Mouse (Mus musculus) cerebellum, postnatal 36 days (tissue): ENCODE data around the gene Ppp4r1.

Source experiments
- DNase-seq, 2 experiments: peaks; one replicate each; pipeline ENCODE4 v3.0.0; 2021 to 2022; ENCODE audit warnings: mixed read lengths in 2 of 2

The Ppp4r1 gene

DNA sequence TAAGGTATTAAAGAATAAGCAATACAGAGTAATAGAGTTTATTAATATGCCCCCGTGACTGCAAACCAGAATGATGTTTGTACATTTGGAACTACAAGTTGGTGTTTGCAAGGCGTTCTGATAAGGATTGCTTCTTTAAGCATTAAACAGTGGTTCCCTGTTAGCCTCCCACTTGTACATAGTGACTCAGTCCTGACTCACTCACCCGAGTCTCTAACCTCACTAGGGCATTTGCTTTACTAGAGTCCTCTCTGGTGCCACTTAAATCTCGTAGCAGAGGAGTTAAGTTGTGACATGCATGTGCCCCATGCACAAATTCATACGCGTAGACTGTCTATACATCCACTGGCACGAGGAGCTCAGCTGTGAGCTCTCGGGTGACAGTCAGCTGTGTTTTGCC, 31.4 kb downstream of the Ppp4r1 start:
- no peak for DNase-seq

DNA sequence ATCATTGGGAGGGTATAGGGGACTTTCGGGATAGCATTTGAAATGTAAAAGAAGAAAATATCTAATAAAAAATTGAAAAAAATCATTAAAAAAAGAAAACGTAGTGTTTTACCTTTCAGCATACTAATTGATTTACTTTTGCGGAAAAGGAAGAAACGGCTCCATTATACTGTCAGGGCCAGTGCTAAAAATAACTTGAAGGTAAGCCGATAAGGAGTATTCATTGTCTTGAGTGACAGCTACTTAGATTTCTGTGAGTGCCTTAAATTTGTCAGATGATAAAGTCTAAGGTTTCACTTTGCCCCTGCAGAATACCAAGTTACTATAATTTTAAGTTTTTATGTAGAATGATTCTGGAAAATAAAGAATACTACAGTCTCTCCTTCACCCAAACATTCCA, 37.8 kb downstream of the Ppp4r1 start:
- DNase-seq: no peak

GRCm38 (mm10) chr17:65822423-65822822, 40.0 kb downstream of the Ppp4r1 start:
- no peak for DNase-seq

- DNase-seq: no peak
Observed at GRCm38 (mm10) chr17:65824246-65824645, 41.9 kb downstream of the Ppp4r1 start.

- no peak for DNase-seq
Observed at GRCm38 (mm10) chr17:65826257-65826656, 43.9 kb downstream of the Ppp4r1 start.

DNA sequence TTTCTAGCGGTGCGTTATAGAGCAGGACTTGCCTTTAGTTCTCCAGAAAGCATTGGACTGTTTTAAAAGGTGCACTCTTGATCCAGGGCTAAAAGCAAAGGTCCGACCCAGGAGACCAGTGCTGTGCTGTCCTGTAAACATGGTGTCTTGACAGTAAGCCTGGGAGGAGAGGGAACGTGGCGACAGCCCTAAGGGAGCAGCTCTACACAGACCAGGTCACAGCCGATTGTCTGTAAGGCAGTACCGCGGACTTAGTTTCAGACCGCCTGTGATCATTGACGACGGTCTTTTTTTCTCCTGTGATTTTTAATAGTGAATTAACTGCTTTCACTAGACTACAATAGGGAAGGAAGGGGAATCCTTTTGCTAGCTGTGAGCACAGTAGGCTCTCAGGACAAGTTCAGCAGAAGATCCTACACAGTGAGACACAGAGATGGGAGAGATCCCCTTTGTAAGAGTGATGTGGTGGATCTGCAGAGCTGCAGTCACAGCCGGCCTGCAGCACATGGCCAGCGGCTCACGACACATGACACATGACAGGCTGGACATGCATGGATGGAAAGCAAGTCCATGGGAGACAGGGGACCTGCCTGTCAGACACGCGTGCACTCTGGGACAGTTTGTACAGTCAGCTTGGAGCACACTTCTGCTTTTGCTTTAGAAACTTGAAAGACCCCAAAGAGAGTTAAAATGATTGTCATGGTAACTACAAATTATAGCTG, 44.9 kb downstream of the Ppp4r1 start:
- DNase-seq: no peak

- no peak for DNase-seq
Observed at GRCm38 (mm10) chr17:65827904-65828303, 45.5 kb downstream of the Ppp4r1 start.

DNA sequence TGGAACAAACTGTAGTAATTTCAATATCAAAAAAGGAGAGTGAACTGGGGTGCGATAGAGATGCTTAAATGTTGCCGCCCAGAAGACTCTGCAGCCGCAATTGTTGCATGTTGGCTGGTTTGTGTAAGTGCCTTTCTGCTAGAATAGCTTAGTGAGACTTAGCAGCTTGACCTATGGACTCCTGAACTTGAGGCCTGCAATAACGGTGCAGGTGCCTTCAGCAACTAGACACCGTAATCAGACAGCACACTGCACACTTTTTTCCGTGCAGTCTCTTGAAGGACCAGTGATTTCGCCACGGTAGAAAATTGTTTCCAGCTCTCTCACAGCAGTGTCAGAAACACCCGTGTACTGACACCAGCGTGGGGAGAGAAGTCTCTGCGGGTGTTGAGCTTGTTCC, 46.6 kb downstream of the Ppp4r1 start:
- DNase-seq: no peak

- no peak for DNase-seq
Observed at GRCm38 (mm10) chr17:65830216-65830863, 48.0 kb downstream of the Ppp4r1 start.

DNA sequence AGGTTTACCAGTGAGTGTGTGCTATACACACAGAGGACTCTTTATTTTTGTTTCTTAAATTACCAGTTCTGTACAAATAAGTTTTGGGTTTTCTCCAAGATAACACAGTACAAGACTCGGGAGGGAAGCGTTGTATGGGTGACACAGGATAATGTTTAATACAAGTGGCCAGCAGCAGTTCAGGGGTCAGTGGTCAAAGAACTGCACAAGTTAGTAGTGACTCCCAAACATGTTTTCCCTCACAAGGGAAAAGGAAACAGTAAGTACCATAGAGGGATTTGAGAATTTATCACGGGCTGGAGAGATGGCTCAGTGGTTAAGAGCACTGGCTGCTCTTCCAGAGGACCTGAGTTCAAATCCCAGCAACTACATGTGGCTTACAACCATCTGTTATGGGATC, 51.5 kb downstream of the Ppp4r1 start:
- DNase-seq: no peak

GRCm38 (mm10) chr17:65836746-65837145, 54.4 kb downstream of the Ppp4r1 start:
- no peak for DNase-seq

GRCm38 (mm10) chr17:65839541-65840256, 57.3 kb downstream of the Ppp4r1 start:
- DNase-seq: no peak

GRCm38 (mm10) chr17:65842669-65843381, 60.5 kb downstream of the Ppp4r1 start:
- peak in 1 of 2 experiments; percentile 31 for DNase-seq

DNA sequence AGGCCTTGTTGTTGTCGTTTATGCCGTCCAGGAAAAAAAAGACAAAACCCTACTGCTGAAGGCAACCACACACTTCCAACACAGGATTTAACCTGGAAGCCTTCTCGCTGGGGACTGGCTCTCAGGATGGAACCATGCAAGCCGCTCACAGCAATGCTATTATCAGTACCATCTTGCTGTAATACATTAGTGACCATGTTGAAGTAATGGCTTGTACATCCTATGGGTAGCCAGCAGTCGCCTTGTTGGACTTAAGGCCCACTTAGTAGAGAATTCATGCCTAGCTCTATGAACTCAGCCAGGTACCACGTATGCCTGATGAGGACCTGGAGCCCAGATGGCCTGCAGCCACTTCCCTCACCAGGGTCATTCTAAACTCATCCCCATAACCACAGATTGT, 63.0 kb downstream of the Ppp4r1 start:
- DNase-seq: no peak

DNA sequence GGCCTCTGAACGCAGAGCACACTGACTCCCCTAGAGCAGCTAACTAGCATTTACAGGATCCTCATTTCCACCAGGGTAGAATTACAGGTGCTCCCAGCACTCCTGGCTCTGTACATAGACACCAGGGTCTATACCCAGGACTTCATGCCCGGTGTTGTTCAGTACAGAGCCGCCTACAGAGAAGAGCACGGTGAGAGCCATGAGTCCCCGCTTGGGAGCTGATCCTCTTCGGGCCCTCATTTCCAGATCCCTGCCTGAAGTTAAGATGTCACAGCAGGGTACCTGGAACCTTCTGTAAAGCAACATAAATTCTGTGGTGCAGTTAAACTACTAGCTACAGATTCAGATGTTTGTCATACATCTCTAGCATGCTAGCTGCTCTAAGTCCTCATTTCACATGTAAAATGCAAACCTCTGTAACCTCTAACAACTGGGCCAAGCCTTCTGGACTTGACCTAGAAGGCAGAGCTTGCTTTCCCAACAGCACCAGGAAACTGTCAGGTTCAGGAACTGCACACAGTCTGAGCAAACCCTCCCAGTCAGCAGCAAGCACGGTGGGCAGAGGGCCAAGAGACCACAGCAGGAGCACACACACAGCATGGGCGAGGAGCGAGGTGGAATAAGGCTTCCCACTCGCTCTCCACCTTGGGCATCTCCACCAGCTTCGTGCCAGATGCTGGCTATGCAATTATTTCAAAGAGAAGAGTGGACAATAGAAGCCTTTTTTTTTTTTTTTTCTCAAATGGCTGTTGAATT, 65.5 kb downstream of the Ppp4r1 start:
- peak; percentile 60 to 64 for DNase-seq

DNA sequence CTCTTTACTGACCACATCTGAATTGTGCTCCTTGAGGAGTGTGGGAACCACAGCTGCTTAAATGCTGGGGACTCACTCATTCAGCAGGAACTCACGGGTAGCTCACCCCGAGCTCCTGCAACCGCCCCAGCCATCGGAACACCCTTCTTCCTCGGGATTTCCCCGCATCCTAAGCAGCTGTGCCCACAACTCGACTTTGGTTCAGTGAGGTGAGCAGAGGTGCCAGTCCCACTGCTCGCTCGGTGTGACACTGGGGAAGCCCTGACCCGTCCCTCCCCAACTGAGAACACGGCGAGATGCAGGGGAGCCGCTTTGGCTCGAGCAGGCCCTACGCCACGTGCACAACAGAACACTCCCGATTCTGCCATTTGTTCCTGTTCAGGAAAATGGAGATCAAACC, 68.1 kb downstream of the Ppp4r1 start:
- no peak for DNase-seq

DNA sequence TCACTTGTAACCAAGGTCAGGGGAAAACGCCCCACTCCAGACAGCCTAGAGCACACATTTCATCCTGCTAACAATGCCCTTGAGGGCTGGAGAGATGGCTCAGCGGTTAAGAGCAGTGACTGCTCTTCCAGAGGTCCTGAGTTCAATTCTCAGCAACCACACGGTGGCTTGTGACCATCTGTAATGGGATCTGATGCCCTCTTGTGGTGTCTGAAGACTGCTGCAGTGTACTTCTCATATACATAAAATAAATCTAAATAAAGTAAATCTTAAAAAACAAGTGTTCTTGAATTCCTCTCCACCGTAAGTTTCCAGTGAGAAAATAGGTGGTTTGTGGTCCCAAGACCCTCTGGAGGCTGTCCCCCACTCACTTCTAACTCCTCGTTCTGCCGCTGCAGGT, 69.4 kb downstream of the Ppp4r1 start:
- DNase-seq: no peak

- DNase-seq: no peak
Observed at GRCm38 (mm10) chr17:65853326-65853725, 71.0 kb downstream of the Ppp4r1 start.

GRCm38 (mm10) chr17:65854006-65854405, 71.6 kb downstream of the Ppp4r1 start:
- DNase-seq: no peak

DNA sequence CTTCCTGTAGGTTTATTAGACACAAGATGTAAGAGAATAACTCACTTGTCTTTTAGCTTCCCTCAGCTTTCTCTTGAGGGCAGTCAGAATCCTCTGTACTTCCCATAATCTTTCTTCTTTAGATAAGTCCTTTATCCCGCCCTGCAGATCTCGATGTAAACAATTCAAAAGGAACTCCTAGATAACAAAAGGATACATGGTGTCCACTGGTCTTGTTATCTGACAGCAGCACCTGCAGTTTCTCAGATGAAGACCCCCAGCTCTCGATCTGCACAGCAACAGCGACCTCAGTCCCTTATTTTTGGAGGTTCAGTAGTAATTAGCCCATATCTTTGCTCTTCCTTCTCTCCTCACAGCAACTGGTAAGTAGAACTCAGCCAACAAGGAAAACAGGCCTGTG, 75.2 kb downstream of the Ppp4r1 start:
- DNase-seq: no peak

DNA sequence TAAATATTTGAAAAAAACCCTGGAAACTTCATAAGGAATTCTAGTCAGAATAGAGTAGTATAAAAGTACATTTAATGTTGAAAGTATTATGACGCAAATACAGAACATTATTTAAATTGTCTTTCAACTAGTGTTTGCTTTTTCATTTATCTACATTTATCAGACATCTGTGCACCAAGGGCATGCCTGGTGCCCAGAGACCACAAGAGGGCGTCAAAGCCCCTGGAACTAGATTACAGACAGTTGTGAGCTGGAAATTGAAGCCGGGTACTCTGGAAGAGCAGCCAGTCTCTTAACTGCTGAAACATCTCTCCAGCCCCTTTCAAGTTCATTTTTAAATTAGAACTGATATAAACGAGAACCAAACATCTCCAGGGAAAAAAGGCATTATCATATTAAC, 80.2 kb downstream of the Ppp4r1 start:
- DNase-seq: peak; percentile 44 to 45

- DNase-seq: no peak
Observed at GRCm38 (mm10) chr17:65863830-65864229, 81.5 kb downstream of the Ppp4r1 start.

DNA sequence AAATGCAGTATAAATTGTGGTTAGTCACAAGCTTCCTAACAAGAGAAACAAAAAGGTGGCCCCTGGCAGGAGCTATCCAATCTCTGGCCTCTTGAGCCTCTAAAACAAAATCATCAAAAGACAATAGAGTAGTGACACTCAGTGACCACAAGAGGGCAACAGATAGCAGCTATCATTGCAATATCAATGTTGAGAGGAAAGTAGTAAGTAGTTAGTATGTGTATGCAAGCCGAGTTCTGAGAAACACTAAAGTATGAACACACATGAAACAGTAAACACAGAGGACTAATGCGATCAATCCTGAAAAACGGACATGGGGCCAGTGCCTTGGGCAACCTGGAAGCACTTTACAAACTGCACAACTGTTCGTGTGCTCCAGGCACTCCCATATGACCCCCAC, 82.4 kb downstream of the Ppp4r1 start:
- DNase-seq: no peak
